Mouse (Mus musculus): Measurements from ENCODE around the gene Casp7.

Casp7 gene

GRCm38 (mm10) chr19:56470286-56471020 lies 73.5 kb downstream of the Casp7 start:
- WGBS, result 64% methylated on average over 14 of the region's 14 CpGs

GRCm38 (mm10) chr19:56471934-56472333 lies 75.0 kb downstream of the Casp7 start:
- WGBS, result 47% methylated on average over 10 of the region's 10 CpGs

- WGBS, result 70% methylated on average over 19 of the region's 19 CpGs
These were observed 78.1 kb downstream of the Casp7 start for GRCm38 (mm10) chr19:56474869-56475550.

GRCm38 (mm10) chr19:56476546-56476945 lies 79.6 kb downstream of the Casp7 start:
- WGBS, result 60% methylated on average over 2 of the region's 2 CpGs

- 62% methylated on average over 5 of the region's 5 CpGs for WGBS
These were observed 80.3 kb downstream of the Casp7 start for GRCm38 (mm10) chr19:56477253-56477652.

- WGBS, result 79% methylated on average over 3 of the region's 3 CpGs
These were observed 80.9 kb downstream of the Casp7 start for GRCm38 (mm10) chr19:56477832-56478231.

GRCm38 (mm10) chr19:56484630-56485375 lies 87.9 kb downstream of the Casp7 start:
- 75% methylated on average over 13 of the region's 13 CpGs for WGBS

GRCm38 (mm10) chr19:56485376-56486271 lies 88.7 kb downstream of the Casp7 start:
- 51% methylated on average over 13 of the region's 13 CpGs for WGBS

GRCm38 (mm10) chr19:56486926-56487325 lies 90.0 kb downstream of the Casp7 start:
- 89% methylated on average over 7 of the region's 7 CpGs for WGBS

- 100% methylated on average over 2 of the region's 2 CpGs for WGBS
These were observed 90.4 kb downstream of the Casp7 start for GRCm38 (mm10) chr19:56487339-56487738.

- 86% methylated on average over 6 of the region's 6 CpGs for WGBS
These were observed 92.7 kb downstream of the Casp7 start for GRCm38 (mm10) chr19:56489601-56490000.
